Mouse (Mus musculus) lung, embryonic 16.5 days (tissue): ENCODE results near the gene Zfp563. TPM values are rescaled to one million over a fixed set of nuclear protein-coding genes. Genes with fewer than 3 reads are reported as not detected.

Source experiments
- ATAC-seq: fragments of 200-750 bp; cut with Nextera tagmentation; 2 replicates; pipeline ENCODE4 v1.8.0; 2017; ENCODE audit warnings: low read depth, mild to moderate bottlenecking, moderate library complexity
- H3K27ac ChIP-seq: fragments of 300-500 bp; sonication (generic); 2 replicates; pipeline ENCODE4 v1.5.1; 2014; ENCODE audit warnings: mild to moderate bottlenecking, control low read depth, low read length
- H3K27me3 ChIP-seq: fragments of 300-500 bp; sonication (generic); 2 replicates; pipeline ENCODE4 v1.6.1; 2014; ENCODE audit warnings: low read depth, low read length, mixed read lengths; ENCODE audit not compliant: control insufficient read depth, insufficient read depth
- H3K36me3 ChIP-seq: fragments of 300-500 bp; sonication (generic); 2 replicates; pipeline ENCODE4 v1.6.1; 2014; ENCODE audit warnings: low read length; ENCODE audit not compliant: control insufficient read depth, insufficient read depth
- H3K4me1 ChIP-seq: fragments of 300-500 bp; sonication (generic); replicated peaks from 2 replicates; pipeline ENCODE4 v1.6.1; 2014; ENCODE audit warnings: low read length, mixed read lengths; ENCODE audit not compliant: control insufficient read depth, insufficient read depth
- H3K4me2 ChIP-seq: fragments of 300-500 bp; sonication (generic); 2 replicates; pipeline ENCODE4 v1.6.1; 2014; ENCODE audit warnings: low read depth, low read length, control low read depth
- H3K4me3 ChIP-seq: fragments of 300-500 bp; sonication (generic); 2 replicates; pipeline ENCODE4 v1.5.1; 2014; ENCODE audit warnings: mild to moderate bottlenecking, low read length, control low read depth
- H3K9ac ChIP-seq: fragments of 300-500 bp; sonication (generic); 2 replicates; pipeline ENCODE4 v1.6.1; 2014; ENCODE audit warnings: low read length, control low read depth
- H3K9me3 ChIP-seq: fragments of 300-500 bp; sonication (generic); 2 replicates; pipeline ENCODE4 v1.6.1; 2016; ENCODE audit warnings: low read length; ENCODE audit not compliant: control insufficient read depth
- WGBS: fragments of 180-500 bp; shearing (Covaris S2); extraction: QIAGEN DNeasy Blood & Tissue Kit; methylation state at CpG from one replicate; pipeline ENCODE4 v1.1.7; 2014; 5-methylcytosine and 5-hydroxymethylcytosine counted together
- polyA plus RNA-seq: library from polyadenylated mRNA; unstranded; fragments of >200 nt; fragmentation: Nextera tagmentation; extraction: Ambion mirVana; gene quantifications from 2 replicates; pipeline ENCODE4 v1.2.1, GENCODE M21; 2015

Zfp563 gene
- polyA plus RNA-seq: 9.6 TPM in 2 replicates

DNA sequence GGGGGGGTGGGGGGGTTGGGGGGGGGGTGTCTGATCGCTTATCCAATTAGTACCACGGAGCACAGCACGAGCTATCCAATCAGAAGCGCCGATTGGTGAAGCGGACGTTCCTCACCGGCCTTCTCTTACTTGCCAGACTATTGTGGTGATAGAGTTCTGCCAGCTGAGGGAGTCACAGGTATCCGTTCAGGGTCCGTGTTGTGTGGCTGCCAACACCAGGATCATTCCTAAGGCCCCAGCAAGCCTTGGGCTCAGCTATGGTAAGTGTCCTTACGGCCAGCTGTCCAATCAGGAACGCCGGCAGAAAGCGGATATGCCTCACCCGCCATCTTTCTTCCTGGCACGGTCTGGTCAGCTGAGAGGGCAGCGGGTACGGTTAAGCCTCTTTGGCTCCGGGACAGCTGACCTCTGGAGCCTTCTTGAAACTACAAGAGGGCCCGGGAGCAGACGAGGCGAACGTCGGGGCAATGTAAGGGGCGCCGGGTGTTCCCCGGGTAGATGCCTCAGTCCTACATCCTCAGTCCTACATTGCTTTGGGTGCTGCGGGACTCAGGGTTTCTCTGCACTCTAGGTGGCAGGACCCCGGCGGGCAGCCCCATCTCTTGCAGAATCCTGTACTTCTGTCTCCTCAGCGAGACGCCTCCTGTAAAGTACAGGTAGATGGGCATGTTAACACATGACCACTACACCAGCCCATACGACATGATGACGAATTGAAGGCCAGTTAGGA lies at the start of gene Zfp563:
TSS of gene Zfp563 (plus strand) at position 91 of the 730 bp plus-strand sequence.
- Histone ChIP-seq H3K4me1 (peaks cover 12% of the 10 kb centered on the region), H3K4me3 (peak within 1 kb of the TSS; percentile 63), H3K27ac (peak within 1 kb of the TSS; percentile 92), H3K4me2 (peak within 1 kb of the TSS; percentile 74), H3K9ac (peak within 1 kb of the TSS; percentile 81), H3K27me3 (no peaks in the 10 kb centered on the region), H3K36me3 (no peaks in the 10 kb centered on the region), H3K9me3 (no peaks in the 10 kb centered on the region)
- ATAC-seq: peak; percentile 80
- 3% methylated on average over 33 of the region's 34 CpGs for WGBS

DNA sequence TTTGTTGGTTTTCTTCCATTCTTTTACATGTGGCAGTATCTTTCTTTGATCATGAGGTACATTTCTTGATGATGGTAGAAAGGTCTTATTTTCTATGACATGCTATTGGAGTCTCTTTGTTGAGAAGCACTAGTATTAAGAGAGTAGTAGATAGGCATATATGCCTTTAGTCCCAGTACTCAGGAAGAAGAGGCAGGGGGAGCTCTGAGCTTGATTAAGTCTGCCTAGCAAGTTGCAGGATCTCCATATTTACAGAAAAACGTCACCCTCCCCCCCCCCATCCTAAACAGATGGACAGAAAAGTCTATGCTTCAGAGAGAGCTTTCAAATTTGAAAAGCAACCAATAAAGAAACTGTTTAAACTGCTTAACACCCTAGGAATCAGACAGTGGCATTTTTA lies 30.3 kb upstream of the Zfp563 start:
- H3K4me1 ChIP-seq: no peaks in the 10 kb centered on the region
- no peak for ATAC-seq
- WGBS: 5% methylated on average over 1 of the region's 1 CpGs
- H3K4me3 ChIP-seq: no peak overlapping the region
- H3K9me3 ChIP-seq: no peaks in the 10 kb centered on the region
- no peaks in the 10 kb centered on the region for H3K27me3 ChIP-seq
- H3K27ac ChIP-seq: no peak overlapping the region
- H3K4me2 ChIP-seq: no peak overlapping the region
- no peaks in the 10 kb centered on the region for H3K36me3 ChIP-seq
- no peak overlapping the region for H3K9ac ChIP-seq

DNA sequence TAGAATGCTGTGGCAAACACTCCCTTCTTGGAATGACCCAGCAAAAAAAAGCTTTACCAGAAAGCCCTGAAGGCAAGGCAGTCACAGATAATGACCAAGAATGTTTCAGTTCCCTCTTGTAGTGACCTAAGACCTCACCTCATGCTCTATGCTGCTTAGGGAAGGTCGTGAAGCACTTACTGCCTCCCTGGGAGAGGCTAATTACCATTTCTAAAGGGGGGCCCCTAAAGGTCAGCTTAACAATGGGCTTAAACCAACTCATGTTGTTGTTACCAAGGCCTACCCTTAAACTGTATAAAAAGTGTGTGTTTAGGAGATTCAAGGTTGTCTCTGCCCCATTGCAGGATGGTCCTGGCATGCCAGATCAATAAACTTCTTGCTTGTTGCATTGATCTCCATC lies 26.1 kb upstream of the Zfp563 start:
- ATAC-seq: no peak
- no peak overlapping the region for H3K4me3 ChIP-seq
- WGBS: 3% methylated on average over 1 of the region's 1 CpGs

DNA sequence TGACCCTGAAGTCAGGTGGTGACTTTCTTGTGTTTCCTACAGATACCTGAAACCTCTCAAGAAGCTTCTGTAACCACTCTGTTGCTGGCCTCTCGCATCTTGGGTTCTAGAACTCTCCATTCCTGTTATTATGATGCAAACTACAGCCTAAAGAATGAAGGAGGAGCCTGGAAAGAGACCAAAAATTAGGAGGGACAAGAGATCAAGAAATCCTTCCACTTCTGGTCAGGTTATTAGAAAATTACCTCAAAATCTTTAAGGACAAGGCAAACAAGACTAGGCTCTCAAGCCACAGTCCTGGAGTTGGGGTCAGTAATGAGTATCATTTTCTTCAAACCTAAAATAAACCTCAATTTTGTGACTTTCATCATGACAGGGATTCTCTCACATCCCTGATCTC lies 21.2 kb upstream of the Zfp563 start, which contains the start of gene 4921501E09Rik:
TSS of gene 4921501E09Rik (minus strand) at position 101 of the 400 bp plus-strand sequence.
- no peak within 1 kb of the TSS for H3K27ac ChIP-seq
- WGBS: 47% methylated on average over 1 of the region's 1 CpGs
- H3K4me3 ChIP-seq: no peak within 1 kb of the TSS
- no peak within 1 kb of the TSS for H3K4me2 ChIP-seq
- no peak for ATAC-seq
- H3K36me3 ChIP-seq: no peaks in the 10 kb centered on the region
- no peak within 1 kb of the TSS for H3K9ac ChIP-seq
- H3K4me1 ChIP-seq: no peaks in the 10 kb centered on the region
- no peaks in the 10 kb centered on the region for H3K27me3 ChIP-seq
- H3K9me3 ChIP-seq: no peaks in the 10 kb centered on the region

More for the DNA sequence above, 26.1 kb upstream of the Zfp563 start:
- Histone ChIP-seq H3K27ac (no peak overlapping the region), H3K4me2 (no peak overlapping the region), H3K4me1 (no peaks in the 10 kb centered on the region), H3K27me3 (no peaks in the 10 kb centered on the region), H3K9me3 (no peaks in the 10 kb centered on the region), H3K36me3 (no peaks in the 10 kb centered on the region), H3K9ac (no peak overlapping the region)

DNA sequence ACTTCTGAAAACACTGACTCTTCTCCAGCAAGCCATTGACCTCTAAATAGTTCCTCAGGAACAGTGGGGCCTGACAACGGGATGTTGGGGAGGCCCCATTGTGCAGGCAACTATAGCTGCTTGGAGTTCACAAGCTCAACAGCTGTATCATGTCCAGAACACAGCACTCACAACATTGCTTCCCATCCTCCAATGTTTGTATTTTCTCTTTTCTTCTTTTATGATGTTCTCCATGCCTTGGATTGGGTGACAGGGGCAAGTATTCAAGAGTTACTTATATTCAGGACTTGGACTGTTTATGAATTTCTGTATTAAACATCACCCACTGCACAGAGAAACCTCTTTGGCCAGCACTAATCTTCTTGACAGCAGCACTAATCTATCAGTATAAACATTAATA lies 2.5 kb downstream of the Zfp563 start:
- no peak overlapping the region for H3K4me2 ChIP-seq
- 54% methylated on average over 1 of the region's 1 CpGs for WGBS

DNA sequence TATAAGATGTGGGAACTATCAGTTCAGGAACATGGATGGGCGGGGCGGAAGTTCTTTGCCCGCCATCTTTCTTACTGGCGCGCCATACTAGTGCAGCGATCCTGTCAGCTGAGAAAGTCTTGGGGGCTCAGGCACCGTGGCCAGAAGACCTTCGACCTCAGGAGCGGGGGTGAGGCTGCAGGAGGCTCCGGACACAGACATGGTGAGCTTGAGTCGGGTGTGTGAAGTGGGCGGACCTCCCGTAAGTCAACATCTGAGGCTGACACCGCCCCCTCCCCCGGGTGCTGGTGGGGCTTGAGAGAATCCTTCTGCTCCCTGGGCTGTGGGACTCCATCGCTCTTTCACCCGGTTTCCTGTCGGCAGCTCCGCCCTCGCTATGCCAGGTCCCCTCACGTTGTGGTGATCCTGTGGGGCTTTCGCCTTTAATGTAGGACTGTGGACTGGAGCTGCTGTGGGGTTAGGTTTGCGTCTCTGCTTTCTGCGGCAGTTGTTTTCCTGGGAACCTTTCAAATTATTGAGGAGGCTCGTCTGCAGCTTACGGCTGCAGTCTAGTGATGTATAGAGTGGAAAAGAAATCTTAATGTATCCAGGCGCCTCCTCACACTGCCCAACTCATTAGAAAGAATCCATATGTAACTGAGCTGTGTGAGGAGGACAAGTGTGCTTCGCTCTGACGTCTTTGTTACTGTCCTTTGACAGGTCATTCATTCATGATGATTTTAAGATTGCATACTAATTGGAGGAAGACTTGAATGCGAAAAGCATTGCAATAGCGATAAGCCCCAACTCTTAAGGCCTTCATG lies 3.5 kb downstream of the Zfp563 start:
- peaks cover 12% of the 10 kb centered on the region for H3K4me1 ChIP-seq
- 1% methylated on average over 31 of the region's 31 CpGs for WGBS
- H3K9ac ChIP-seq: peak overlapping the region; percentile 82
- H3K27ac ChIP-seq: peak overlapping the region; percentile 95
- no peaks in the 10 kb centered on the region; the same call in 1 of the 2 replicates for H3K36me3 ChIP-seq
- H3K27me3 ChIP-seq: no peaks in the 10 kb centered on the region
- peak; percentile 75 for ATAC-seq
- peak overlapping the region; percentile 74 for H3K4me3 ChIP-seq
- H3K9me3 ChIP-seq: no peaks in the 10 kb centered on the region
- peak overlapping the region; percentile 64 for H3K4me2 ChIP-seq

More for the DNA sequence above, 2.5 kb downstream of the Zfp563 start:
- Histone ChIP-seq H3K27ac (no peak overlapping the region; the same call in 1 of the 2 replicates), H3K9me3 (no peaks in the 10 kb centered on the region), H3K9ac (no peak overlapping the region), H3K4me1 (peaks cover 12% of the 10 kb centered on the region), H3K36me3 (no peaks in the 10 kb centered on the region; the same call in 1 of the 2 replicates), H3K27me3 (no peaks in the 10 kb centered on the region), H3K4me3 (no peak overlapping the region; the same call in 1 of the 2 replicates)
- ATAC-seq: peak; percentile 76

DNA sequence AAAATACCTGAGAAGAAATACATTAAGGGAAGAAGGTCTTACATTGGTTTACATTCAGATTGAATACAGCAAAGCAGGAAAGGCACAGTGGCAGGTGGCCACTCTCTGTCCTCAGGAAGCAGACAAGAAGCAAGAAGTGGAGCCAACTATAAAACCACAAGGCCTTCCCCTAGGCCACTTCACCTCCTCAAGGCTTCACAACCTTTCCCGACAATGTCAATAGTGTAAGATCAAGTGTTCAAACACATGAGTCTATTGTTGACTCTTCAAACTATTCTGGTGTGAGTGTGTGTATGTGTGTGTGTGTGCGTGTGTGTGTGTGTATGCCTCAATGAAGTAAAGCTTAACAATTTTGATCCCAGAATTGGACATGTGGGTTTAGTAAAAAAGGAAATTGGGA lies 8.3 kb downstream of the Zfp563 start:
- H3K9me3 ChIP-seq: no peaks in the 10 kb centered on the region
- H3K4me2 ChIP-seq: no peak overlapping the region
- H3K9ac ChIP-seq: no peak overlapping the region
- peaks cover 8% of the 10 kb centered on the region for H3K4me1 ChIP-seq
- no peak overlapping the region for H3K4me3 ChIP-seq
- no peak overlapping the region for H3K27ac ChIP-seq
- WGBS: 67% methylated on average over 2 of the region's 2 CpGs
- H3K36me3 ChIP-seq: no peaks in the 10 kb centered on the region; the same call in 1 of the 2 replicates
- ATAC-seq: 0 out of 2 replicates have a peak, but pooled peaks have one; percentile 37
- no peaks in the 10 kb centered on the region for H3K27me3 ChIP-seq

DNA sequence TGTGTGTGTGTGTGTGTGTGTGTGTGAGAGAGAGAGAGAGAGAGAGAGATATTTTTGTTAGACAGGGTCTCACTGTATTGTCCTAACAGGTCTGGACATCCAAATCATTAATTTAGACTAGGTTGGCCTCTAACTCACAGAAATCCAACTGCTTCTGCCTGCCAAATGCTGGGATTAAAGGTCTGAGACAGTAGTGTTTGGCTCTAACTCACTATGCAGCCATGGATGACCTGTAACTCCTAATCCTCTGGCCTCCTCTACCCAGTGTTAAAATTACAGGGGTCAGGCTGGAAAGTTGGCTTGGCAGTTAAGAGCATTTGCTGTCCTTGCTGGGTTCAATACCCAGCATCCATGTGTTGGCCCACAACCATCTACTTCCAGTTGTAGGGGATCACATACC lies 35.4 kb downstream of the Zfp563 start:
- ATAC-seq: no peak
- no peak overlapping the region for H3K9ac ChIP-seq
- no peak overlapping the region for H3K4me2 ChIP-seq
- no peak overlapping the region for H3K4me3 ChIP-seq
- H3K36me3 ChIP-seq: no peaks in the 10 kb centered on the region
- H3K27me3 ChIP-seq: no peaks in the 10 kb centered on the region
- H3K4me1 ChIP-seq: no peaks in the 10 kb centered on the region
- H3K9me3 ChIP-seq: no peaks in the 10 kb centered on the region
- no peak overlapping the region for H3K27ac ChIP-seq

DNA sequence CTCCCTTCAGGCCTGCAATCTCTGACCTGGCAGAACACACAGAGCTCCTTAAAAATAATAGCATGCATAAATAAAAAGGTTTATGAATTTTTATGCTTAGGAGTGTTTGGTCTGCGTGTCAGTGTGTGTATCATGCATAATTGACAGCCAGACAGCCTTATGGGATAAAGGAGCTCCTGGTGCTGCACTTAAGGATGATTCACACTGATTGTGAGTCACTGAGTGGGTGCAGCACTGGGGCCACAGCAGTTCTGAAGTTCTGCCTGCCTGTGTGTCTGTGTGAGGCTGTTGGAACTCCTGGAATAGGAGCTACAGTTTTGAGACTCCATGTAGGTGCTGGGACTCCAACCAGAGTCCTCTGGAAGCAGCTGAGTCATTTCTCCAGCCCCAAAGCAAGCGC lies 37.1 kb downstream of the Zfp563 start:
- no peaks in the 10 kb centered on the region for H3K27me3 ChIP-seq
- no peak for ATAC-seq
- H3K9ac ChIP-seq: no peak overlapping the region
- WGBS: 57% methylated on average over 2 of the region's 2 CpGs
- H3K9me3 ChIP-seq: no peaks in the 10 kb centered on the region
- H3K4me2 ChIP-seq: no peak overlapping the region
- no peak overlapping the region for H3K4me3 ChIP-seq
- no peak overlapping the region for H3K27ac ChIP-seq
- H3K36me3 ChIP-seq: no peaks in the 10 kb centered on the region
- no peaks in the 10 kb centered on the region for H3K4me1 ChIP-seq
